Mouse (Mus musculus) liver, adult 2 months (tissue): ENCODE measurements around the gene Pan3. TPM values are rescaled to one million over a fixed set of nuclear protein-coding genes. Genes with fewer than 3 reads are reported as not detected.
A peak's percentile ranks its signal among the peaks of the same experiment; 100 is the strongest.

Source experiments
- DNase-seq: peaks from one replicate; pipeline ENCODE4 v3.0.0-alpha.2; 2011; ENCODE audit warnings: low read depth, low spot score; ENCODE audit errors: extremely low read depth
- H3K27ac ChIP-seq: fragments of 200-500 bp; replicated peaks from 2 replicates; pipeline ENCODE4 v1.5.1; 2012; ENCODE audit warnings: low read depth, mild to moderate bottlenecking, control low read depth, inconsistent platforms, low read length; ENCODE audit not compliant: insufficient read depth
- H3K27me3 ChIP-seq: fragments of 200-500 bp; 2 replicates; pipeline ENCODE4 v1.6.1; 2012; ENCODE audit warnings: mild to moderate bottlenecking, moderate library complexity, low read length, inconsistent platforms; ENCODE audit not compliant: control insufficient read depth, insufficient read depth
- H3K36me3 ChIP-seq: fragments of 200-500 bp; 2 replicates; pipeline ENCODE4 v1.6.1; 2012; ENCODE audit warnings: low read length, inconsistent platforms; ENCODE audit not compliant: control insufficient read depth, insufficient read depth
- H3K4me1 ChIP-seq: fragments of 200-500 bp; 2 replicates; pipeline ENCODE4 v1.6.1; 2011; ENCODE audit warnings: low read length; ENCODE audit not compliant: control insufficient read depth, insufficient read depth
- H3K4me3 ChIP-seq: fragments of 200-500 bp; 2 replicates; pipeline ENCODE4 v1.5.1; 2011; ENCODE audit warnings: low read depth, mild to moderate bottlenecking, control low read depth, low read length, moderate library complexity; ENCODE audit not compliant: insufficient read depth
- H3K79me2 ChIP-seq: fragments of 200-500 bp; 2 replicates; pipeline ENCODE4 v1.6.1; 2012; ENCODE audit warnings: inconsistent platforms, mild to moderate bottlenecking, low read length, moderate library complexity; ENCODE audit not compliant: control insufficient read depth, insufficient read depth
- H3K9ac ChIP-seq: fragments of 200-500 bp; 2 replicates; pipeline ENCODE4 v1.6.1; 2012; ENCODE audit warnings: low read depth, mild to moderate bottlenecking, control low read depth, inconsistent platforms, low read length
- CTCF ChIP-seq: fragments of 200-500 bp; IDR thresholded peaks from 2 replicates; pipeline ENCODE4 v1.5.1; 2011; ENCODE audit warnings: low read depth, low read length, control low read depth
- POLR2A ChIP-seq: fragments of 200-500 bp; IDR thresholded peaks from 2 replicates; pipeline ENCODE4 v1.6.1; 2011; ENCODE audit warnings: low read length, control low read depth; ENCODE audit not compliant: insufficient read depth; ENCODE audit errors: extremely low read depth
- WGBS: fragments of 180-500 bp; shearing (Covaris S2); methylation state at CpG from one replicate; pipeline ENCODE4 v1.1.7; 2018; 5-methylcytosine and 5-hydroxymethylcytosine counted together
- polyA plus RNA-seq: library from polyadenylated mRNA; depleted of rRNA; stranded (reverse); fragments of >200 nt; gene quantifications from 2 replicates; pipeline ENCODE4 v1.2.3, GENCODE M21; 2012
- total RNA-seq: library from RNA; depleted of rRNA; stranded (reverse); fragments of >200 nt; gene quantifications from 2 replicates; pipeline ENCODE4 v1.2.3, GENCODE M21; 2014

Gene Pan3
- total and polyA plus RNA-seq, 2 experiments = 11.6 to 47.1 TPM

GRCm38 (mm10) chr5:147426048-147426805, 3.7 kb upstream of the Pan3 start:
- Histone ChIP-seq H3K4me1 (no peaks in the 10 kb centered on the region; the same call in 1 of the 2 replicates), H3K27me3 (no peaks in the 10 kb centered on the region), H3K27ac (no peak overlapping the region), H3K36me3 (no peaks in the 10 kb centered on the region), H3K9ac (no peak overlapping the region), H3K79me2 (peaks cover 10% of the 10 kb centered on the region), H3K4me3 (no peak overlapping the region)
- WGBS = 64% methylated on average over 4 of the region's 4 CpGs
- TF ChIP-seq CTCF (no peak), POLR2A (no peak)
- DNase-seq = no peak

GRCm38 (mm10) chr5:147430361-147430935, 487 bp downstream of the Pan3 start:
- H3K27me3 ChIP-seq = no peaks in the 10 kb centered on the region
- H3K4me1 ChIP-seq = peaks cover 24% of the 10 kb centered on the region
- H3K36me3 ChIP-seq = no peaks in the 10 kb centered on the region
- peaks cover 39% of the 10 kb centered on the region for H3K79me2 ChIP-seq
- no peak for TF ChIP-seq POLR2A
- no peak for TF ChIP-seq CTCF
- DNase-seq = no peak
- H3K9ac ChIP-seq = peak overlapping the region; percentile 100
- H3K27ac ChIP-seq = peak overlapping the region; percentile 99
- WGBS = under 1% methylated on average over 67 of the region's 91 CpGs
- peak overlapping the region; percentile 87 for H3K4me3 ChIP-seq

- H3K79me2 ChIP-seq = peaks cover 47% of the 10 kb centered on the region
- H3K4me1 ChIP-seq = peaks cover 29% of the 10 kb centered on the region
- no peak for TF ChIP-seq POLR2A
- no peaks in the 10 kb centered on the region for H3K36me3 ChIP-seq
- WGBS = 1% methylated on average over 50 of the region's 68 CpGs
- peak overlapping the region; percentile 99 for H3K27ac ChIP-seq
- H3K9ac ChIP-seq = peak overlapping the region; percentile 100
- H3K27me3 ChIP-seq = no peaks in the 10 kb centered on the region
- DNase-seq = peak; percentile 33
- peak overlapping the region; percentile 87 for H3K4me3 ChIP-seq
These were observed 1.2 kb downstream of the Pan3 start for GRCm38 (mm10) chr5:147430936-147431839.

GRCm38 (mm10) chr5:147432927-147433326, 3.0 kb downstream of the Pan3 start:
- TF ChIP-seq POLR2A (no peak), CTCF (no peak)
- H3K27me3 ChIP-seq = no peaks in the 10 kb centered on the region
- no peak for DNase-seq
- H3K36me3 ChIP-seq = no peaks in the 10 kb centered on the region
- H3K27ac ChIP-seq = no peak overlapping the region
- H3K4me3 ChIP-seq = no peak overlapping the region
- no peak overlapping the region for H3K9ac ChIP-seq
- 72% methylated on average over 8 of the region's 8 CpGs for WGBS
- H3K79me2 ChIP-seq = peaks cover 56% of the 10 kb centered on the region
- H3K4me1 ChIP-seq = peaks cover 34% of the 10 kb centered on the region

- H3K27ac ChIP-seq = peak overlapping the region; percentile 50
- DNase-seq = peak; percentile 64
- peaks cover 42% of the 10 kb centered on the region for H3K4me1 ChIP-seq
These were observed 5.3 kb downstream of the Pan3 start for GRCm38 (mm10) chr5:147435224-147435623.

More at GRCm38 (mm10) chr5:147435224-147435623, 5.3 kb downstream of the Pan3 start:
- Histone ChIP-seq H3K4me3 (no peak overlapping the region), H3K27me3 (no peaks in the 10 kb centered on the region), H3K36me3 (no peaks in the 10 kb centered on the region), H3K9ac (no peak overlapping the region), H3K79me2 (peaks cover 68% of the 10 kb centered on the region)
- no peak for TF ChIP-seq POLR2A
- no peak for TF ChIP-seq CTCF
- 25% methylated on average over 4 of the region's 4 CpGs for WGBS
